Mouse (Mus musculus) embryo, embryonic 11 days (tissue): ENCODE measurements around the gene Naaladl2.

Source experiments
- DNase-seq: peaks from one replicate; pipeline ENCODE4 v3.0.0-alpha.2; 2015

Gene Naaladl2

GRCm38 (mm10) chr3:24670500-24670899, 473.6 kb downstream of the Naaladl2 start:
- no peak for DNase-seq

GRCm38 (mm10) chr3:24668052-24668916, 475.8 kb downstream of the Naaladl2 start:
- DNase-seq, result no peak

- no peak for DNase-seq
These were observed 478.7 kb downstream of the Naaladl2 start for GRCm38 (mm10) chr3:24665408-24665807.

GRCm38 (mm10) chr3:24663749-24664148, 480.3 kb downstream of the Naaladl2 start:
- DNase-seq, result no peak

GRCm38 (mm10) chr3:24630032-24630431, 514.0 kb downstream of the Naaladl2 start:
- DNase-seq, result peak; percentile 53

GRCm38 (mm10) chr3:24605485-24605884, 538.6 kb downstream of the Naaladl2 start:
- DNase-seq, result peak; percentile 32

GRCm38 (mm10) chr3:24604791-24605320, 539.2 kb downstream of the Naaladl2 start:
- DNase-seq, result no peak

- no peak for DNase-seq
These were observed 548.6 kb downstream of the Naaladl2 start for GRCm38 (mm10) chr3:24595447-24595846.

- DNase-seq, result no peak
These were observed 587.4 kb downstream of the Naaladl2 start for GRCm38 (mm10) chr3:24556617-24557016.

GRCm38 (mm10) chr3:24553701-24554100, 590.4 kb downstream of the Naaladl2 start:
- no peak for DNase-seq

GRCm38 (mm10) chr3:24552631-24553030, 591.4 kb downstream of the Naaladl2 start:
- no peak for DNase-seq

- no peak for DNase-seq
These were observed 610.1 kb downstream of the Naaladl2 start for GRCm38 (mm10) chr3:24533775-24534458.

- DNase-seq, result no peak
These were observed 629.1 kb downstream of the Naaladl2 start for GRCm38 (mm10) chr3:24514918-24515317.

- DNase-seq, result no peak
These were observed 657.5 kb downstream of the Naaladl2 start for GRCm38 (mm10) chr3:24486456-24487112.

GRCm38 (mm10) chr3:24463941-24464340, 680.1 kb downstream of the Naaladl2 start:
- DNase-seq, result no peak

GRCm38 (mm10) chr3:24440621-24441020, 703.4 kb downstream of the Naaladl2 start:
- no peak for DNase-seq

- no peak for DNase-seq
These were observed 711.3 kb downstream of the Naaladl2 start for GRCm38 (mm10) chr3:24432761-24433160.

- DNase-seq, result no peak
These were observed 752.3 kb downstream of the Naaladl2 start for GRCm38 (mm10) chr3:24391737-24392136.

- no peak for DNase-seq
These were observed 752.8 kb downstream of the Naaladl2 start for GRCm38 (mm10) chr3:24391311-24391710.

- DNase-seq, result peak; percentile 9
These were observed 789.1 kb downstream of the Naaladl2 start for GRCm38 (mm10) chr3:24355010-24355409.

- peak; percentile 12 for DNase-seq
These were observed 822.3 kb downstream of the Naaladl2 start for GRCm38 (mm10) chr3:24321489-24322405.

- DNase-seq, result no peak
These were observed 829.3 kb downstream of the Naaladl2 start for GRCm38 (mm10) chr3:24314658-24315297.
